Mouse (Mus musculus) hindbrain, postnatal 0 days (tissue): Measurements from ENCODE around the gene Grik3. TPM values are rescaled to one million over a fixed set of nuclear protein-coding genes. Genes with fewer than 3 reads are reported as not detected.

Experiments
- ATAC-seq: fragments of 200-750 bp; cut with Nextera tagmentation; 2 replicates; pipeline ENCODE4 v1.8.0; 2017; ENCODE audit warnings: mild to moderate bottlenecking, moderate TSS enrichment, moderate library complexity
- DNase-seq: peaks from one replicate; pipeline ENCODE4 v3.0.0-alpha.2; 2015; ENCODE audit warnings: low spot score
- H3K27ac ChIP-seq: fragments of 300-500 bp; sonication (generic); 2 replicates; pipeline ENCODE4 v1.5.1; 2014; ENCODE audit warnings: mild to moderate bottlenecking
- H3K27me3 ChIP-seq: fragments of 300-500 bp; sonication (generic); 2 replicates; pipeline ENCODE4 v1.6.1; 2014; ENCODE audit warnings: low read length, mixed read lengths; ENCODE audit not compliant: insufficient read depth
- H3K36me3 ChIP-seq: fragments of 300-500 bp; sonication (generic); 2 replicates; pipeline ENCODE4 v1.6.1; 2014; ENCODE audit warnings: low read length, mixed read lengths; ENCODE audit not compliant: insufficient read depth
- H3K4me1 ChIP-seq: fragments of 300-500 bp; sonication (generic); 2 replicates; pipeline ENCODE4 v1.6.1; 2014; ENCODE audit warnings: antibody characterized with exemption, low read length, mixed read lengths; ENCODE audit not compliant: insufficient read depth
- H3K4me2 ChIP-seq: fragments of 300-500 bp; sonication (generic); 2 replicates; pipeline ENCODE4 v1.6.1; 2014; ENCODE audit warnings: low read depth, mild to moderate bottlenecking, low read length, moderate library complexity, mixed read lengths
- H3K4me3 ChIP-seq: fragments of 300-500 bp; sonication (generic); 2 replicates; pipeline ENCODE4 v1.5.1; 2014; ENCODE audit warnings: low read length
- H3K9ac ChIP-seq: fragments of 300-500 bp; sonication (generic); replicated peaks from 2 replicates; pipeline ENCODE4 v1.6.1; 2014; ENCODE audit warnings: mild to moderate bottlenecking, low read length, moderate library complexity, mixed read lengths
- H3K9me3 ChIP-seq: fragments of 300-500 bp; sonication (generic); 2 replicates; pipeline ENCODE4 v1.6.1; 2016; ENCODE audit warnings: low read length, mixed read lengths
- CTCF ChIP-seq: IDR thresholded peaks from 2 replicates; pipeline ENCODE4 v1.5.1; 2016; ENCODE audit warnings: antibody characterized with exemption, control low read depth, low read depth
- WGBS: fragments of 180-500 bp; shearing (Covaris S2); extraction: QIAGEN DNeasy Blood & Tissue Kit; methylation state at CpG from one replicate; pipeline ENCODE4 v1.1.7; 2014; 5-methylcytosine and 5-hydroxymethylcytosine counted together
- polyA plus RNA-seq: library from polyadenylated mRNA; unstranded; fragments of >200 nt; fragmentation: Nextera tagmentation; extraction: Ambion mirVana; gene quantifications from 2 replicates; pipeline ENCODE4 v1.2.1, GENCODE M21; 2015
- total RNA-seq: library from RNA; depleted of rRNA; stranded (reverse); fragments of >200 nt; gene quantifications from 2 replicates; pipeline ENCODE4 v1.2.3, GENCODE M21; 2014

Grik3 gene
- total and polyA plus RNA-seq, 2 experiments from 2014 or later: 4.2 to 32.0 TPM

DNA sequence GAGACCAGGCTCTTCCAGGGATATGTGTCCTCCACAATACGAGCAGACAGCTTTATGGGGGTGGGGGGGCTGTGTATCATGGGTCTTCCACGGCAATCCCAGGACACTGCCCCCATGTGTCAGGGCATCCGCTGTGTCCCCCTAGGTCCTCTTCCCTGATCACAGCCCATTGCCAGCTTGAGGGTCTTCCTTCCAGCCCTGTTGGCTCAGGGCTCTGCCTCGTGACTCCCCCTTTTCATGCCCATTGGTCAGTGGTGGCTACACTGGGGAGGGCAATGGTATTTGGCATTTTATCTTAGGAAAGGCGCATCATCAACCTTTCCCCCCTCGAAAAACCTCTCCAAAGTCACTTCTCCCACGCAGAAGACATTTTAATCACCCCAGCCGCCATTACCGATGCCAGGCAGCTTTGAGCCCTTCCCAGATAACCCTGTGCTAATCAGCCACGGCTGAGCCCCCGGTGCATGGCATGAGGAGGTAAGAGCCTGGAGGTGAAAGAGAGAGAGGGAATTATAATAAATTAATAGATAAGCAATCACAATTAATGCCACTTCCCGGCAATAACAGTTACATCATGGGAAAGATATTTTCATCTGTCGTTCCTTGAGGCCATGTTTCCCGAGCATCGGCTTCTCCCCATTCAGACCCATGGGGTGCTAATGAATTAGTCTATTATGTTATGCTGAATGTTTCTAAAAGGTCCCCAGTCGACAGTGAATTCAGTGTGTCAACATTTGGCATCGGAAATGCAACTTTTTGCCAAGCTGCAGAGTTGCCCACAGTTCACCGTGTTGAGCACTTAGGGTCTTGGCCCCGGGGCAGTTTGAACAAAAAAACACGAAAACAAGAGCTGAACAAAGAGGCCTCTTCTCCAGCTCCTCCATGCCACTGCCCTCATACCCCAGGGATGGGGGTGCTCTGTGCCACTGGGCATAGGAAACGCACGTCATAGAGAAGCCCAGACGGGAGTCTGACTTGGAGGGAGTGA is 154.4 kb downstream of the Grik3 start:
- Histone ChIP-seq H3K9ac (no peak overlapping the region), H3K4me1 (peaks cover 10% of the 10 kb centered on the region; the same call in 1 of the 2 replicates), H3K9me3 (no peaks in the 10 kb centered on the region), H3K27me3 (no peaks in the 10 kb centered on the region), H3K4me3 (no peak overlapping the region), H3K4me2 (peak overlapping the region; percentile 34), H3K36me3 (no peaks in the 10 kb centered on the region), H3K27ac (peak overlapping the region; percentile 41; the same call in 1 of the 2 replicates)
- WGBS: 30% methylated on average over 23 of the region's 23 CpGs
- peak; percentile 79 for DNase-seq
- ATAC-seq: peak; percentile 79
- no peak; the same call in 1 of the 2 replicates for TF ChIP-seq CTCF

DNA sequence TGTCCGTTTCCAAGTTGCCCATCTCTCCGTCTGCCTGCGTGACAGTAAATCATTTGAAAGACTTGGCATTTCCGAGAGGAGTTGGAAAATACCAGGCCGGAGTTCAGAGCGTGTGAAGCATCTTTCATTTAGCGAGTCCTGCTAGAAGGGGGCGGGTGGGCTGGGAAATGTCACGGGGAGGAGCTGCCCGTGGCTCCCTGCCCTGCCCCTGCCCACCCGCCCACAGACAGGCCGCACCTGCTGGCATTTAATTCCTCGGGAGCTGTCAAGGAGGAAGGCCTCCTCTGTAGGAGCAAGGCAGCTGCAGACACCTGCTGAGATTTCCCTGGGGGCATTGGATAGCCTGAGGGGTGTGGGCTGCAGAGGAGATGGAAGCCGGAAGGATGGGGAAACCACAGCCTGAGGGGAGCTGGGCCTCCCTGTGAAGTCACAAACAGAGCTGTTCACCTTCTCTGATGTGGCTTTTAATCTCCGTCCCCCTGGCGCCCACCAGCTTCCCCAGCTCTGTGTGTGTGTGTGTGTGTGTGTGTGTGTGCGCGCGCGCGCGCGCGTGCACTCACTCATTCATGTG is 161.3 kb downstream of the Grik3 start:
- Histone ChIP-seq H3K4me3 (no peak overlapping the region), H3K27me3 (no peaks in the 10 kb centered on the region), H3K9ac (no peak overlapping the region), H3K36me3 (no peaks in the 10 kb centered on the region), H3K4me1 (peaks cover 6% of the 10 kb centered on the region; the same call in 1 of the 2 replicates), H3K27ac (no peak overlapping the region), H3K4me2 (no peak overlapping the region), H3K9me3 (no peaks in the 10 kb centered on the region)
- WGBS: 45% methylated on average over 24 of the region's 24 CpGs
- peak; percentile 22; the same call in 1 of the 2 replicates for ATAC-seq
- no peak for TF ChIP-seq CTCF
- no peak for DNase-seq

DNA sequence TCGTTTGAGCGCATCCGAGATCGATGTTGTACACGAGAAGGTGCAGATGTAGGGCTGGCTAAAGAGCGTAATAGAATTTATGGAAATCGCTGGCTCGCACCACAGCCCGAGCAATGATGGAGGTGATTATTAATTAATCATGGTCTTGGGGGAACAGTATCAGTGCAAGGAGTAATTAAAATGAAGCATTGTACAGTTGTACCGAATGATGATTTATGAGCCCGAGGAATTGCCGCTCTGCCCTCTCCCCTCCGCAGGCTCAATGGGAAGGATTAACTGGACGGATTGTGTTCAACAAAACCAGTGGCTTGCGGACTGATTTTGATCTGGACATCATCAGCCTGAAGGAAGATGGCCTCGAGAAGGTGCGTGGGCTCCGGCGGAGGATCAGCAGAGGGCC is 165.5 kb downstream of the Grik3 start:
- Histone ChIP-seq H3K27me3 (no peaks in the 10 kb centered on the region), H3K4me2 (no peak overlapping the region), H3K4me1 (peaks cover 6% of the 10 kb centered on the region; the same call in 1 of the 2 replicates), H3K27ac (no peak overlapping the region), H3K9me3 (no peaks in the 10 kb centered on the region), H3K4me3 (no peak overlapping the region), H3K36me3 (no peaks in the 10 kb centered on the region; the same call in 1 of the 2 replicates), H3K9ac (no peak overlapping the region)
- TF ChIP-seq CTCF: no peak
- 69% methylated on average over 19 of the region's 19 CpGs for WGBS
- no peak for ATAC-seq
- peak; percentile 38 for DNase-seq

DNA sequence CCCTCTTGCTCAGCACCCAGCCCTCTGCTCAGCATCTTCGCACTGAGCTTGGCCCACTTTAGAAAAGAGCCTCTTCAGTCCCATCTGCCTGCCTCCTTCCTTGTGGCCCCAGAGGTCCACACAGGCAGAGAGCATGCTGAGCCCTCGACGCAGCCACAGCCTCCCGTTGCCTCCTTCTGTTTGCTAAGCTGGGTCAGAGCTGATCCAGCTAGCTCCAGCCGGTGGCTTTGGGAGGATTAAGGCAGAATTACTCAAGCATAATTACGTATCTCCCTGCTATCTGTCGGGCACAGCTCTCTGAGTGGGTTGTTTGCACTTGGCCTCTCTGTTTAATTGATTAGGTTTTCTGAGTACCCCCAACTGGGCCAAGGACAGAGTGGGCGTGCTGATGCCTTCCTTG is 167.9 kb downstream of the Grik3 start:
- H3K36me3 ChIP-seq: no peaks in the 10 kb centered on the region; the same call in 1 of the 2 replicates
- 42% methylated on average over 8 of the region's 8 CpGs for WGBS
- peak; percentile 36 for ATAC-seq

DNA sequence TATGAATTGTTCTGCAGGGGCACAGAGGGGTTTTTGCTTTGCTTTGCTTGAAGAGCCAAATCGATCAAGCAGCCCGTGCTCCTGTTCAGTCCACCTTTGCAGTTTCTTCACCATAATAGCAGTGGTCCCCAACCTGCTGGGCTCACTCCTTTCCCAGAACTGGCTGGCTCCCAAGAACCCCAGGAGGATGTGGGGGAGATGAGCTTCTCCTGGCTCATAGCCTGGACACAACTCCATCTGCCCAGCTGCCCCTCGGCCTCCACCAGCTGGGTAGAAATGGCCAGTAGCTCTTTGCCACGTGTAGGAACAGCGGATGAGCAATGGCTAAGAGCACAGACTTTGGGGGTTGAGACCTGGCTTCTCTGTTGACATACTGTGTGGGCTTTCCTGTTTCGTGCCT is 171.5 kb downstream of the Grik3 start:
- no peak for TF ChIP-seq CTCF
- Histone ChIP-seq H3K36me3 (no peaks in the 10 kb centered on the region; the same call in 1 of the 2 replicates), H3K4me3 (no peak overlapping the region), H3K9ac (no peak overlapping the region), H3K9me3 (no peaks in the 10 kb centered on the region), H3K4me2 (no peak overlapping the region), H3K4me1 (peaks cover 3% of the 10 kb centered on the region; the same call in 1 of the 2 replicates), H3K27ac (no peak overlapping the region), H3K27me3 (no peaks in the 10 kb centered on the region)
- peak; percentile 15; the same call in 1 of the 2 replicates for ATAC-seq
- 61% methylated on average over 6 of the region's 6 CpGs for WGBS
- DNase-seq: peak; percentile 61

More for the DNA sequence above, 167.9 kb downstream of the Grik3 start:
- TF ChIP-seq CTCF: no peak
- peak; percentile 36 for DNase-seq
- Histone ChIP-seq H3K4me1 (peaks cover 3% of the 10 kb centered on the region; the same call in 1 of the 2 replicates), H3K27me3 (no peaks in the 10 kb centered on the region), H3K4me2 (no peak overlapping the region), H3K9ac (no peak overlapping the region), H3K27ac (0 out of 2 replicates have a peak overlapping the region, but pooled peaks have one; percentile 13), H3K4me3 (no peak overlapping the region), H3K9me3 (no peaks in the 10 kb centered on the region)

DNA sequence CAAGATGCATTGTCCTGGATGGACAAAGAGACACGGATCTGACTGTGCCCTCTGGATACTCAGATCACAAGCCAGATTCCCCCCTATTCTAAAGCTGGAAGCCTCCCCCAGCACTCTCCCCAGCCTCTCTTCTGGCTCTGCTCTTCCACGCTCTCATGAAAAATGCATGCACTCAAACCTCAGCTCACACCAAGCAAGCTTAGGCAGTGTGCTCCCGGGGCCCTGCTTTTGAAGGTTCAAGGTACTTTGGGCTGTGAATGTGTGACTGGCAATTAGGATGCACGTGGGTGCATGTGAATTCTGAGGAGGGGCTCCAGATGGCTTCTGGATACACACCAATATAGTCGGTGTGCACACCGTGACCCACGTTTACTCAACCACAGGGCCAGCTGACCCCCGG is 172.8 kb downstream of the Grik3 start:
- Histone ChIP-seq H3K9ac (no peak overlapping the region), H3K9me3 (no peaks in the 10 kb centered on the region), H3K36me3 (no peaks in the 10 kb centered on the region; the same call in 1 of the 2 replicates), H3K4me1 (peaks cover 3% of the 10 kb centered on the region; the same call in 1 of the 2 replicates), H3K27me3 (no peaks in the 10 kb centered on the region), H3K4me2 (no peak overlapping the region), H3K27ac (no peak overlapping the region), H3K4me3 (no peak overlapping the region)
- 34% methylated on average over 8 of the region's 8 CpGs for WGBS
- ATAC-seq (no peak), DNase-seq (peak; percentile 23)
- no peak for TF ChIP-seq CTCF
